Mouse (Mus musculus) cerebellum, adult 11-12 months (tissue): ENCODE results near the gene Ccdc170.

ENCODE experiments used
- DNase-seq: peaks from one replicate; pipeline ENCODE4 v3.0.0; 2022

Gene Ccdc170

GRCm38 (mm10) chr10:4602466-4602865 lies 120.2 kb downstream of the Ccdc170 start:
- no peak for DNase-seq

- no peak for DNase-seq
Observed at GRCm38 (mm10) chr10:4604527-4605209, 122.4 kb downstream of the Ccdc170 start.

GRCm38 (mm10) chr10:4610234-4610633 lies 127.9 kb downstream of the Ccdc170 start:
- DNase-seq: no peak

GRCm38 (mm10) chr10:4611386-4612155 lies 129.3 kb downstream of the Ccdc170 start, which contains the start of gene Esr1:
Gene Esr1, plus strand, starts transcription at chr10:4611593.
- DNase-seq: no peak
